Mouse (Mus musculus) cerebellum, adult 2 months (tissue): ENCODE measurements around the gene Atp8b4.

Experiments used
- CTCF ChIP-seq: fragments of 200-500 bp; IDR thresholded peaks from 2 replicates; pipeline ENCODE4 v1.5.1; 2011; ENCODE audit warnings: low read depth, mild to moderate bottlenecking, control low read depth, low read length, moderate library complexity, borderline replicate concordance; ENCODE audit not compliant: insufficient read depth
- POLR2A ChIP-seq: fragments of 200-500 bp; IDR thresholded peaks from 2 replicates; pipeline ENCODE4 v1.6.1; 2011; ENCODE audit warnings: low read length, control low read depth, borderline replicate concordance; ENCODE audit not compliant: insufficient read depth

DNA sequence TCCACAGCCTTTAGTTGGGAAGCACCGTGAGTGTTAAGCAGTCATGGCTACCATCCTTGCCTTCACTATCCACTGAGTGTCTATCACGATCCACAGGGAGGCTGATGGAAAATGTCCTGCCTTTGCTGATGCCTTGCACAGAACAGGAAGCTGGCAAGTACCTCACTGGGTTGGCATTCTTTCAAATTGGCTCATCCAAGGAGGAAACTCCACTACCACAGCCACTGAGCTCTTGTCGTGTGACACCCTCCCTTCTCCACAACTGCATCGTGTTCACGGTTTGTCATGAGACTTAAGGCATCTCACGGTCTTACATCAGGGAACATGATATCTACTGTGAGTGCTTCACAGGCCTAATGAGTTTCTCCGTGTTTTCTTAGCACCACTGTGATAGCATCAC lies 22.9 kb downstream of the Atp8b4 start:
- no peak for TF ChIP-seq CTCF
- no peak for TF ChIP-seq POLR2A
